Mouse (Mus musculus) central nervous system, embryonic 11.5 days (tissue): ENCODE measurements around the gene Serpina5. TPM values are rescaled to one million over a fixed set of nuclear protein-coding genes. Genes with fewer than 3 reads are reported as not detected.

Experiments
- polyA plus RNA-seq: library from polyadenylated mRNA; depleted of rRNA; stranded (reverse); fragments of >200 nt; gene quantifications from 2 replicates; pipeline ENCODE4 v1.2.3, GENCODE M21; 2012; rRNA removed

Gene Serpina5
- polyA plus RNA-seq: not detected in 2 replicates

GRCm38 (mm10) chr12:104100768-104101167 is at the start of gene Serpina5:
Gene Serpina5 (plus strand): TSS chr12:104101113.

GRCm38 (mm10) chr12:104112333-104112732 is 11.4 kb downstream of the Serpina5 start, which contains the start of gene Serpina3a:
Gene Serpina3a (plus strand): TSS chr12:104112724.

DNA sequence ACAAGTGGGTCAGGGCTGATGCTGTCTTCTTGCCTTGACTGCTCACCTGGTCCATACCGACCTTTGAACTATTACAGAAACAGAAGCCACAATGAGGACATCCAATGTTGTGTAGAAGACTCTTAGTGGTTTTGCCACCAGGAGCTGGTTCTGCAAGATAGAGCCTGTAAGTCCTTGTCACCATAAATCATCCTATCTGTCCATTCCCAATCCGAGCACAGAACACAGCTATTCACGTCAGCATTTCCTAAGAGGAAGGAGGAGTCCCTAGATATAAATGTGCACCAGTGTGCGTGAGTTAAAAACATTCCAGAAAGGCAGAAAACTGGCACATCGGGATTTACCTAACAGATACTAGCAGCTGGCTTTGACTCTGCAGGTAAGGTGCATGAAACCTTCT is 26.8 kb downstream of the Serpina5 start, which contains the start of gene Serpina3b:
Gene Serpina3b (plus strand): TSS at position 301 of the 400 bp plus-strand sequence.

DNA sequence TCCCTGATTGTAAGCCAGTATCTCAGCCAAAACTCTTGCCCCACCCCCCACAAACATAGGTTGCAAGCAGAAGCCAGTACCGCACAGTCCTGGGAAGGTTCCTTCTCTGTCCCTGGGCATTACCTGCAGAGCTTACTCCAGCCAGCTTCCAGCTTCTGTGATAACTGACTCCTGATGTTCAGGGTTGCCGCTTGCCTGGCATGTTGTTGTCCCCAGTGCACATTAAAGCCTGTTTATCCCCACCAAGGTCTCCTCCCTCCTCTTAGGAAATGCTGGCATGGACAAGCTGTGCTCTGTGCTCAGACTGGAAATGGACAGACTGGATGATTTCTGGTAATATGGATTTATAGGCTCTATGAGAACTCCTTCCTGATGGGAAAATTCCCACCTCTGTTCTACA is 52.7 kb downstream of the Serpina5 start, which contains the start of gene Serpina3c:
Gene Serpina3c (minus strand): TSS at position 215 of the 400 bp plus-strand sequence.

Other genes with a start within 250 kb of the Serpina5 start
- 9.9 and 15.6 TPM in 2 replicates for gene Serpina1a, start 237.6 kb upstream of the Serpina5 start, polyA plus RNA-seq
- 0.89 and 1.6 TPM in 2 replicates for gene Serpina1c, start 196.2 kb upstream of the Serpina5 start, polyA plus RNA-seq
- gene Serpina1e, start 142.1 kb upstream of the Serpina5 start, polyA plus RNA-seq: 2.1 and 2.8 TPM in 2 replicates
- 0.08 and 0.10 TPM in 2 replicates for gene Serpina11, start 111.2 kb upstream of the Serpina5 start, polyA plus RNA-seq
- 0.01 TPM in 1 of 2 replicates, not detected in the other for gene Serpina9, start 87.4 kb upstream of the Serpina5 start, polyA plus RNA-seq
- gene Serpina12, start 56.7 kb upstream of the Serpina5 start, polyA plus RNA-seq: not detected in 2 replicates
- gene Serpina3a, start 11.6 kb downstream of the Serpina5 start, polyA plus RNA-seq: not detected in 2 replicates
- gene Serpina3b, start 26.9 kb downstream of the Serpina5 start, polyA plus RNA-seq: not detected in 2 replicates
- gene Serpina3c, start 52.8 kb downstream of the Serpina5 start, polyA plus RNA-seq: not detected in 2 replicates
- gene Serpina3f, start 113.4 kb downstream of the Serpina5 start, polyA plus RNA-seq: 0.15 and 0.25 TPM in 2 replicates
- gene Serpina3g, start 135.1 kb downstream of the Serpina5 start, polyA plus RNA-seq: 0.25 and 0.68 TPM in 2 replicates
- gene Serpina3i, start 162.0 kb downstream of the Serpina5 start, polyA plus RNA-seq: 0.05 and 0.07 TPM in 2 replicates
- not detected in 2 replicates for gene Serpina3j, start 213.4 kb downstream of the Serpina5 start, polyA plus RNA-seq
- not detected in 2 replicates for gene Serpina3k, start 237.4 kb downstream of the Serpina5 start, polyA plus RNA-seq
- gene Serpina3m, start 237.4 kb downstream of the Serpina5 start, polyA plus RNA-seq: not detected in 2 replicates